Mouse (Mus musculus): ENCODE measurements around the gene Deup1. TPM values are rescaled to one million over a fixed set of nuclear protein-coding genes. Genes with fewer than 3 reads are reported as not detected.
"Not testable (repeated sequence)": the region's sequence is repeated elsewhere in the genome, so short reads cannot be mapped to it uniquely, and the experiment has no call there.

The Deup1 gene
- polyA plus RNA-seq, 1 experiment from 2014 or later, result 5.8 TPM

DNA sequence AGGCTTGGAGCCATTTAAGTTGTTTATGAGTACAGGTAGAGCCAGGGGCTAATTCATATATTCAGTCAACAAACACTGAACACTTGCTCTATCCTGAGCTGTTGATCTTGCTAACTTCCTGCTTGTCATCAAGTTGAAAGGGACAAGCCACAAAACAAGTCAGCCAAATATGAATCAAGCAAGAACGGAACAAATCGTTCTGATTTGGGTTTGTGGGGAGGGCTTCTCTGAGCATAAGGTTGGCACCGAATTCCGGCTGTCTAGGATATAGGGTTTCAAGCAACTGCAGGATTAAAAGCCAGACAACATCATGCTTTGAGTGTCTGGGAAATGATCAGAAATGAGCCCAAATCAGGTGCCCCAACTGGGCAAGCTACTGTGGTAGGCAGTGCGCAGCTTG, 45.7 kb downstream of the Deup1 start:
- Histone ChIP-seq H3K4me1 (replicated peaks) (no peaks in the 10 kb centered on the region), H3K27me3 (ENCODE audit: insufficient read depth, poor library complexity, severe bottlenecking) (no peaks in the 10 kb centered on the region), H3K36me3 (no peaks in the 10 kb centered on the region), H3K27ac (no peak overlapping the region), H3K4me3 (no peak overlapping the region), H3K9me3 (no peaks in the 10 kb centered on the region)
- WGBS, result 96% methylated on average over 5 of the region's 5 CpGs
- DNase-seq (ENCODE audit: low spot score), result no peak

DNA sequence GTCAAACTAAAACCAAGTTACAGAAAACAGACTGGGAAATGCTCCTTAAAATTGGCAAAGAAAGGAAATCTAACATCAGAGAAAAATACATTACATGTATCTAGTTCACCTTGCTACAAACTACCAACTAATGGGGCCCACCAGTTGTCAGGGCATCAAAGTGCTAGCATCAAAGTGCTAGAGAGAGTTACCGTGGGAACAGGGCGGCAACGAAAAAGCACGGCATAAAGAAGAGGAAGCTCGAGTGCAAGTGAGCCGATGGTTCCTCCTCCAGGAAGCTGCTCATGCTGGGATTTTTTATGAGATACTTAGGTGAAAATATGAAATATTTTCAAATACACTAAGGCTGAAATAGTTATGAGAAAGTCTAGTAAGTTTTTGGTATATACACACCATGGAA, 47.6 kb downstream of the Deup1 start:
- DNase-seq (ENCODE audit: low spot score), result no peak
- WGBS, result 65% methylated on average over 6 of the region's 6 CpGs
- Histone ChIP-seq H3K4me3 (no peak overlapping the region), H3K27me3 (ENCODE audit: insufficient read depth, poor library complexity, severe bottlenecking) (no peaks in the 10 kb centered on the region), H3K4me1 (replicated peaks) (no peaks in the 10 kb centered on the region), H3K27ac (no peak overlapping the region), H3K9me3 (no peaks in the 10 kb centered on the region), H3K36me3 (no peaks in the 10 kb centered on the region)

DNA sequence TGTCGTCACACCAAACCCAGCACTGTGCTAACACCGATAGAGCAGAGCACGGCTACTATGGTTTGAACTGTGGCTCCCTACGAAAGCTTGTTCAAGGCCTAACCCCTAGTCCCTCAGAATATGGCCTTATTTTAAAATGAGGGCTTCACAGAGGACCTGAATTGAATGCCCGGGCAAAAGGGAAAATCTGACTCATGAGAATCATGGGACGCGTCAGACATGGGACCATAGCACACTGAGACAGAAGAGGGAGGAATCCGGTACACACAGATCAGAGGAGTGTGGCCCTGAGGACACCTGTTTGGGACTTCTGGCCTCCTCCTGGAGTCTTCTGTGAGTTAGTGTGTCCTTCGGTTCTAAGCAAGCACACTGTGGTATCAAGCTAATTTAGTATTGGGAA, 48.8 kb downstream of the Deup1 start:
- Histone ChIP-seq H3K4me3 (no peak overlapping the region), H3K36me3 (no peaks in the 10 kb centered on the region), H3K27ac (no peak overlapping the region), H3K4me1 (replicated peaks) (no peaks in the 10 kb centered on the region), H3K27me3 (ENCODE audit: insufficient read depth, poor library complexity, severe bottlenecking) (no peaks in the 10 kb centered on the region), H3K9me3 (no peaks in the 10 kb centered on the region)
- 93% methylated on average over 9 of the region's 9 CpGs for WGBS
- DNase-seq (ENCODE audit: low spot score), result no peak

GRCm38 (mm10) chr9:15578427-15578826, 49.3 kb downstream of the Deup1 start:
- Histone ChIP-seq H3K4me3 (no peak overlapping the region), H3K4me1 (replicated peaks) (no peaks in the 10 kb centered on the region), H3K27me3 (ENCODE audit: insufficient read depth, poor library complexity, severe bottlenecking) (no peaks in the 10 kb centered on the region), H3K36me3 (no peaks in the 10 kb centered on the region), H3K9me3 (no peaks in the 10 kb centered on the region), H3K27ac (no peak overlapping the region)
- WGBS, result 82% methylated on average over 1 of the region's 1 CpGs
- no peak for DNase-seq (ENCODE audit: low spot score)

- H3K36me3 ChIP-seq, result no peaks in the 10 kb centered on the region
- H3K9me3 ChIP-seq, result no peaks in the 10 kb centered on the region
- H3K4me1 ChIP-seq (replicated peaks), result no peaks in the 10 kb centered on the region
- no peaks in the 10 kb centered on the region for H3K27me3 ChIP-seq (ENCODE audit: insufficient read depth, poor library complexity, severe bottlenecking)
- DNase-seq (ENCODE audit: low spot score), result no peak
- H3K27ac ChIP-seq, result no peak overlapping the region
- H3K4me3 ChIP-seq, result no peak overlapping the region
- WGBS, result 78% methylated on average over 13 of the region's 13 CpGs
These were observed 52.8 kb downstream of the Deup1 start for GRCm38 (mm10) chr9:15574750-15575454.

DNA sequence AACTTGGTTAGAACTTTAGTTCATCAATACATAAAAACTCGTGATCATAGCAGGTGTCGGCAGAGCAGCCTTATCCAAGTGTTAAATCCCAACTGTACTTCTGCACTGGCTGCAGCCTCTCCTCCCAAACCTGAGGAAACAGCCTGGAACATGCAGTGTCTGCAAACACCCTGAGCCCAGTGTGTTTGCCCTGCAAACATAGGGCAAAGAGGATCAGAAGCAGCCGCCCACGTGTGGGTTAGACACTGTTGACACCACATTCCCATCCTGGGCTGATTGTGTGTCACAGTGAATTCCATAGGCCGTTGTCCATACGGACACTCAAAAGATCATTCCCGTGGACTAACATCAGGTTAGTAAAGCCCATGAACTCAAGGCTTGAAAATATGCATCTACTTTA, 65.4 kb downstream of the Deup1 start:
- WGBS, result 91% methylated on average over 7 of the region's 7 CpGs
- Histone ChIP-seq H3K4me3 (no peak overlapping the region), H3K27ac (no peak overlapping the region), H3K4me1 (replicated peaks) (no peaks in the 10 kb centered on the region), H3K36me3 (no peaks in the 10 kb centered on the region), H3K9me3 (no peaks in the 10 kb centered on the region), H3K27me3 (ENCODE audit: insufficient read depth, poor library complexity, severe bottlenecking) (no peaks in the 10 kb centered on the region)
- DNase-seq (ENCODE audit: low spot score), result no peak

- no peaks in the 10 kb centered on the region for H3K27me3 ChIP-seq (ENCODE audit: insufficient read depth, poor library complexity, severe bottlenecking)
- no peaks in the 10 kb centered on the region for H3K4me1 ChIP-seq (replicated peaks)
- 83% methylated on average over 3 of the region's 3 CpGs for WGBS
- no peak overlapping the region for H3K4me3 ChIP-seq
- no peaks in the 10 kb centered on the region for H3K36me3 ChIP-seq
- H3K9me3 ChIP-seq, result no peaks in the 10 kb centered on the region
- H3K27ac ChIP-seq, result no peak overlapping the region
- no peak for DNase-seq (ENCODE audit: low spot score)
These were observed 67.3 kb downstream of the Deup1 start for GRCm38 (mm10) chr9:15560451-15560850.

DNA sequence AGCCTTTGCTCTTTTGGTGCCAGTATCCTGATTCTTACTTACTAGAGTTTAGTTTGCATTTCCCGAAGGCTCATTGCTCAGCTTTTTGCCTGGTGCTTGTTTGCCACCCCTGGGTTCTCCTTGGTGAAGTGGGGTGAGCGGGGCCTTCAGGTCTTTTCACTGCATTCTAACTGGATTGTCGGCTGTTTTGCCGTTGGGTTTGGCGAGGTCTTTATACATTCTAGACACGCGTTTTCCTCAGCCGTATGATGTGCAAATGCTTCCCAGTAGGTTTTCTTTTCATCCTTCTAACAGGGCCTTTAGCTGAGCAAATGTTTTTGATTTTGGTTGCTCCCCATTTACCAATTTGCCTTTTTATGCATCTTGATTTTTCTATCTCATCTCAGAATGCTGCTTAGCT, 74.4 kb downstream of the Deup1 start:
- Histone ChIP-seq H3K4me1 (replicated peaks) (no peaks in the 10 kb centered on the region), H3K4me3 (no peak overlapping the region), H3K9me3 (no peaks in the 10 kb centered on the region), H3K27me3 (ENCODE audit: insufficient read depth, poor library complexity, severe bottlenecking) (no peaks in the 10 kb centered on the region), H3K27ac (no peak overlapping the region), H3K36me3 (0 out of 2 replicates have a peak, but pooled peaks cover 3% of the 10 kb centered on the region)
- no peak for DNase-seq (ENCODE audit: low spot score)
- 76% methylated on average over 8 of the region's 8 CpGs for WGBS

GRCm38 (mm10) chr9:15551933-15552851, 75.5 kb downstream of the Deup1 start:
- H3K9me3 ChIP-seq, result no peaks in the 10 kb centered on the region
- H3K4me1 ChIP-seq (replicated peaks), result no peaks in the 10 kb centered on the region
- H3K4me3 ChIP-seq, result no peak overlapping the region
- 87% methylated on average over 15 of the region's 15 CpGs for WGBS
- no peak overlapping the region for H3K27ac ChIP-seq
- H3K36me3 ChIP-seq, result 0 out of 2 replicates have a peak, but pooled peaks cover 3% of the 10 kb centered on the region
- no peak for DNase-seq (ENCODE audit: low spot score)
- no peaks in the 10 kb centered on the region for H3K27me3 ChIP-seq (ENCODE audit: insufficient read depth, poor library complexity, severe bottlenecking)

DNA sequence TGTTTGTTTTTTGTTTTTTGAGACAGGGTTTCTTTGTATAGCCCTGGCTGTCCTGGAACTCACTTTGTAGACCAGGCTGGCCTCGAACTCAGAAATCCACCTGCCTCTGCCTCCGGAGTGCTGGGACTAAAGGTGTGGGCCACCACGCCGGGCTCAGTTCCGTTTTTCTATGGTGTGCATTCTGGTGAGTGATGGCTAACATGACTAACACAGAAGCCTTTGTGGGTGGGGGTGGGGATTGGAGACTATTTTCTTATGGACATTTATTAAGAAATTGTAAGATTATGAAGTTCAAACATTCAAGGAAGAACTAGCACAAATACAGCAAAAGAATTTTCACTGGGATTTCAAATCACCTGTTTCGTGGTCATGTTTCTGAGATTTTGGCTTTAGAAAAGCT, 76.7 kb downstream of the Deup1 start:
- not testable (repeated sequence) for H3K4me1 ChIP-seq (replicated peaks); H3K36me3 ChIP-seq; DNase-seq (ENCODE audit: low spot score); H3K4me3 ChIP-seq; H3K27me3 ChIP-seq (ENCODE audit: insufficient read depth, poor library complexity, severe bottlenecking); H3K27ac ChIP-seq; H3K9me3 ChIP-seq
- 95% methylated on average over 6 of the region's 6 CpGs for WGBS

DNA sequence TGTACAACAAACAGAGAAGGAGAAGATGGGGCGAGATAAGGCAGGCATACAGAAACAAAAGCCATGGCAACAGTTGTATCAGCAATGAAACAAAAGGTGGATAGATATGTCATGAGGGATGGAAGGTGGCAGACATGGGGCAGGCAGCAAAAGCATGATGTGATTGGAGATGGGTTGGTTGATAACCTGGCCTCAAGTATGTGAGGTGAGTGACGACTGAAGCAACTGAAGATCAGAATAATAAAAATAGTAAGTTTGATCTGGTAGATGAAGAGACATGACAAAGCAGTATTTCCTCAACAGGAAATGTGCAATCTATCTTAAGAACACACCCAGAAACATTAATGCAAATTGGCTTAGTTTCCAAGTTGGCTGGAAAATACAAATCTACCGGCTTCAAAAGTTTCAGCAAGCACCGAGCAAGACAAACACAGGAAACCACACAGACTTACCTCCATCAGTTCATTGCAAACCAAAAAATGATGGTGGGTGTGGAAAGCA, 77.2 kb downstream of the Deup1 start:
- Histone ChIP-seq H3K9me3 (no peaks in the 10 kb centered on the region), H3K27ac (no peak overlapping the region), H3K36me3 (0 out of 2 replicates have a peak, but pooled peaks cover 3% of the 10 kb centered on the region), H3K4me3 (no peak overlapping the region), H3K4me1 (replicated peaks) (no peaks in the 10 kb centered on the region), H3K27me3 (ENCODE audit: insufficient read depth, poor library complexity, severe bottlenecking) (no peaks in the 10 kb centered on the region)
- no peak for DNase-seq (ENCODE audit: low spot score)
- 92% methylated on average over 4 of the region's 4 CpGs for WGBS

GRCm38 (mm10) chr9:15541735-15542354, 85.9 kb downstream of the Deup1 start:
- Histone ChIP-seq H3K9me3 (no peaks in the 10 kb centered on the region), H3K27ac (no peak overlapping the region), H3K4me1 (replicated peaks) (peaks cover 4% of the 10 kb centered on the region; the same call in 1 of the 2 replicates), H3K4me3 (no peak overlapping the region), H3K36me3 (peaks cover 18% of the 10 kb centered on the region), H3K27me3 (ENCODE audit: insufficient read depth, poor library complexity, severe bottlenecking) (no peaks in the 10 kb centered on the region)
- 74% methylated on average over 5 of the region's 5 CpGs for WGBS
- no peak for DNase-seq (ENCODE audit: low spot score)

Measured in hindbrain, embryonic 10.5 days (tissue).